Mouse (Mus musculus) ES-E14 (cell line): ENCODE measurements around the gene Olfr319. TPM values are rescaled to one million over a fixed set of nuclear protein-coding genes. Genes with fewer than 3 reads are reported as not detected.
"Not testable (repeated sequence)": the region's sequence is repeated elsewhere in the genome, so short reads cannot be mapped to it uniquely, and the experiment has no call there.

Source experiments
- DNase-seq: peaks from one replicate; pipeline ENCODE4 v3.0.0-alpha.2; 2013; ENCODE audit warnings: low read depth, low spot score
- H3K27ac ChIP-seq: 2 replicates; pipeline ENCODE4 v1.5.1; 2012; ENCODE audit warnings: low read depth, mild to moderate bottlenecking, low read length, moderate library complexity, mixed read lengths; ENCODE audit not compliant: poor library complexity, insufficient read depth, severe bottlenecking
- H3K36me3 ChIP-seq: 2 replicates; pipeline ENCODE4 v1.6.1; 2012; ENCODE audit warnings: mild to moderate bottlenecking, low read length, moderate library complexity, mixed read lengths; ENCODE audit not compliant: control insufficient read depth, poor library complexity, insufficient read depth, severe bottlenecking
- H3K4me1 ChIP-seq, 2 experiments: fragments of 150-350 bp in 1 of 2; sonication (generic) in 1 of 2; 2 replicates each; pipeline ENCODE4 v1.6.1; 2012; ENCODE audit warnings: low read length in 2 of 2, mild to moderate bottlenecking in 1 of 2, mixed read lengths in 1 of 2; ENCODE audit not compliant: control insufficient read depth in 2 of 2, insufficient read depth in 2 of 2, poor library complexity in 1 of 2
- H3K4me3 ChIP-seq, 2 experiments: fragments of 150-350 bp in 1 of 2; sonication (generic) in 1 of 2; 2 replicates each; pipeline ENCODE4 v1.5.1; 2012; ENCODE audit warnings: low read length in 2 of 2, low read depth in 1 of 2, mild to moderate bottlenecking in 1 of 2, mixed read lengths in 1 of 2; ENCODE audit not compliant: insufficient read depth in 1 of 2, poor library complexity in 1 of 2, severe bottlenecking in 1 of 2
- H3K9ac ChIP-seq: 2 replicates; pipeline ENCODE4 v1.6.1; 2012; ENCODE audit warnings: low read depth, mild to moderate bottlenecking, low read length, mixed read lengths; ENCODE audit not compliant: poor library complexity, insufficient read depth, severe bottlenecking
- H3K9me3 ChIP-seq: fragments of 150-350 bp; sonication (generic); 2 replicates; pipeline ENCODE4 v1.6.1; 2012; ENCODE audit warnings: low read depth, mild to moderate bottlenecking, low read length; ENCODE audit not compliant: control insufficient read depth, insufficient read depth
- CHD2 ChIP-seq: IDR thresholded peaks from 2 replicates; pipeline ENCODE4 v1.6.1; 2014; ENCODE audit warnings: mild to moderate bottlenecking, low read depth, low read length, inconsistent platforms
- HCFC1 ChIP-seq: IDR thresholded peaks from 2 replicates; pipeline ENCODE4 v1.6.1; 2012; ENCODE audit warnings: low read length, inconsistent platforms, borderline replicate concordance; ENCODE audit not compliant: insufficient read depth
- MAFK ChIP-seq: IDR thresholded peaks from 2 replicates; pipeline ENCODE4 v1.6.1; 2014; ENCODE audit warnings: mild to moderate bottlenecking, low read depth, low read length, inconsistent platforms; ENCODE audit not compliant: insufficient read depth
- ZC3H11A ChIP-seq: IDR thresholded peaks from 2 replicates; pipeline ENCODE4 v1.6.1; 2012; ENCODE audit warnings: low read depth, mild to moderate bottlenecking, inconsistent platforms, low read length, borderline replicate concordance
- ZNF384 ChIP-seq: IDR thresholded peaks from 2 replicates; pipeline ENCODE4 v1.6.1; 2012; ENCODE audit warnings: low read depth, low read length, inconsistent platforms
- in situ Hi-C, 2 experiments: fragments of 600-800 bp; cut with MboI; formaldehyde crosslinking; loops; one replicate each; pipeline ENCODE4 v1.15.1; 2025; ENCODE audit warnings: low sequenced_read_pairs in 2 of 2, inconsistent platforms in 1 of 2; ENCODE audit not compliant: unreplicated experiment in 2 of 2
- total RNA-seq: library from RNA; depleted of rRNA; stranded (reverse); fragments of 300-350 nt; gene quantifications from 2 replicates; pipeline ENCODE4 v1.2.3, GENCODE M21; 2012; rRNA removed

Gene Olfr319
- total RNA-seq, 1 experiment: not detected

GRCm38 (mm10) chr11:58733372-58733771 lies 34.4 kb downstream of the Olfr319 start:
- H3K4me3 ChIP-seq: no peak overlapping the region
- H3K27ac ChIP-seq: no peak overlapping the region
- in situ Hi-C loops: loop anchor here (10.0 kb wide), 1 partner anchor 69 kb away; no protein-coding TSS in a partner anchor
- no peak for DNase-seq
- H3K9me3 ChIP-seq: no peaks in the 10 kb centered on the region
- no peaks in the 10 kb centered on the region for H3K4me1 ChIP-seq
- TF ChIP-seq CHD2 (no peak), ZNF384 (no peak), HCFC1 (no peak), ZC3H11A (no peak), MAFK (no peak)
- H3K36me3 ChIP-seq: no peaks in the 10 kb centered on the region
- no peak overlapping the region for H3K9ac ChIP-seq

- Histone ChIP-seq H3K4me3 (no peak within 1 kb of the TSS), H3K9ac (no peak within 1 kb of the TSS), H3K36me3 (no peaks in the 10 kb centered on the region), H3K27ac (no peak within 1 kb of the TSS), H3K9me3 (no peaks in the 10 kb centered on the region), H3K4me1 (peaks cover 0 to 2% of the 10 kb centered on the region in 2 experiments; a peak in 1 of 4 replicates)
- TF ChIP-seq MAFK (no peak), ZNF384 (no peak), CHD2 (no peak), ZC3H11A (no peak), HCFC1 (no peak)
- in situ Hi-C loops: loop anchor here (10.0 kb wide), 1 partner anchor 74 kb away; no protein-coding TSS in a partner anchor
- no peak for DNase-seq
These were observed 39.9 kb downstream of the Olfr319 start, which contains the start of gene Olfr317 for GRCm38 (mm10) chr11:58738792-58739262. TSS of gene Olfr317 (minus strand) at chr11:58739212.

- H3K4me1 ChIP-seq, DNase-seq, H3K9ac ChIP-seq, H3K4me3 ChIP-seq, H3K27ac ChIP-seq, H3K36me3 ChIP-seq, in situ Hi-C loops, H3K9me3 ChIP-seq: not testable (repeated sequence)
These were observed 52.1 kb downstream of the Olfr319 start for GRCm38 (mm10) chr11:58751096-58751495.

DNA sequence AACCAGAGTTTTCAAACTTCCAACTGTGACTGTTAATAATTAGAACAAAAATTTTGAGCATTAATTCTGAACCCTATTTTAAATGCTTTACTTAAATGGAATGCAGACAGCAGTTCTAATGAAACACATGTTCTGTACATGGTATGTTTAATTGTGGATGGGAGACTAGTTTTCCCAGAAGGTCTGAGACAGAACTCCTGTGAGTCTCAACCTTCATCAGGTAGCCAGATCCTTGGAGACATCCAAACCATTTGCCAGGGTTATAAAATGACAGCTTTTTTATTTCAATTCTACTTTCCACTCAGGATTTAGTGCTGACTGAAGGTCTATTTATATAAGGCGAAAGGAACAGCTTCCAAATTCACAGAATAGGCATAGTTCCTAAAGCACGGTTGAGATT lies 53.5 kb downstream of the Olfr319 start, which contains the start of gene Olfr316:
Gene Olfr316, plus strand, starts transcription at position 301 of the 400 bp plus-strand sequence.
- TF ChIP-seq MAFK (no peak), ZC3H11A (no peak), CHD2 (no peak), HCFC1 (no peak), ZNF384 (no peak)
- Histone ChIP-seq H3K27ac (no peak within 1 kb of the TSS), H3K9me3 (no peaks in the 10 kb centered on the region), H3K36me3 (no peaks in the 10 kb centered on the region), H3K9ac (no peak within 1 kb of the TSS), H3K4me3 (no peak within 1 kb of the TSS), H3K4me1 (no peaks in the 10 kb centered on the region)
- in situ Hi-C loops: no loop called here
- no peak for DNase-seq

Other genes starting within 250 kb of the Olfr319 start
- not detected in 2 replicates for gene Lypd9, start 246.2 kb upstream of the Olfr319 start, total RNA-seq
- gene Olfr30, start 236.9 kb upstream of the Olfr319 start, total RNA-seq: not detected in 2 replicates
- not detected in 2 replicates for gene Olfr332, start 206.6 kb upstream of the Olfr319 start, total RNA-seq
- gene Olfr331, start 196.6 kb upstream of the Olfr319 start, total RNA-seq: not detected in 2 replicates
- not detected in 2 replicates for gene Olfr330, start 164.3 kb upstream of the Olfr319 start, total RNA-seq
- gene Olfr329-ps, start 152.7 kb upstream of the Olfr319 start, total RNA-seq: 0.26 and 0.27 TPM in 2 replicates
- 0.18 and 0.37 TPM in 2 replicates for gene Olfr328, start 143.5 kb upstream of the Olfr319 start, total RNA-seq
- gene Olfr224, start 128.6 kb upstream of the Olfr319 start, total RNA-seq: not detected in 2 replicates
- not detected in 2 replicates for gene Olfr325, start 121.4 kb upstream of the Olfr319 start, total RNA-seq
- not detected in 2 replicates for gene Olfr324, start 104.0 kb upstream of the Olfr319 start, total RNA-seq
- gene 2210407C18Rik, start 83.1 kb upstream of the Olfr319 start, total RNA-seq: not detected in 2 replicates
- gene Olfr323, start 68.7 kb upstream of the Olfr319 start, total RNA-seq: not detected in 2 replicates
- not detected in 2 replicates for gene Trim58, start 58.7 kb upstream of the Olfr319 start, total RNA-seq
- not detected in 2 replicates for gene Olfr322, start 40.4 kb upstream of the Olfr319 start, total RNA-seq
- not detected in 2 replicates for gene Olfr320, start 18.1 kb upstream of the Olfr319 start, total RNA-seq
- not detected in 2 replicates for gene Olfr318, start 24.9 kb downstream of the Olfr319 start, total RNA-seq
- gene Olfr317, start 40.0 kb downstream of the Olfr319 start, total RNA-seq: not detected in 2 replicates
- not detected in 2 replicates for gene Olfr316, start 53.6 kb downstream of the Olfr319 start, total RNA-seq
- gene Olfr315, start 74.0 kb downstream of the Olfr319 start, total RNA-seq: not detected in 2 replicates
- not detected in 2 replicates for gene Olfr314, start 83.8 kb downstream of the Olfr319 start, total RNA-seq
- gene Fam183b, start 102.8 kb downstream of the Olfr319 start, total RNA-seq: 2.3 and 2.7 TPM in 2 replicates
- gene Olfr313, start 115.8 kb downstream of the Olfr319 start, total RNA-seq: not detected in 2 replicates
- gene Olfr312, start 130.1 kb downstream of the Olfr319 start, total RNA-seq: not detected in 2 replicates
- gene Olfr311, start 140.1 kb downstream of the Olfr319 start, total RNA-seq: not detected in 2 replicates
- gene Gm12258, start 148.0 kb downstream of the Olfr319 start, total RNA-seq: 3.7 and 4.7 TPM in 2 replicates
- 5.3 and 5.7 TPM in 2 replicates for gene 2810021J22Rik, start 168.1 kb downstream of the Olfr319 start, total RNA-seq
- 3.0 and 3.4 TPM in 2 replicates for gene Zfp39, start 205.1 kb downstream of the Olfr319 start, total RNA-seq
- gene Btnl10, start 218.7 kb downstream of the Olfr319 start, total RNA-seq: not detected in 2 replicates
- 104 and 115 TPM in 2 replicates for gene Rnf187, start 239.8 kb downstream of the Olfr319 start, total RNA-seq
- gene Hist3h2ba, start 249.8 kb downstream of the Olfr319 start, total RNA-seq: 109 and 141 TPM in 2 replicates